8 mouse cellular contexts compared by ENCODE assay signal in genomic region chr2:13271165-13271957, GRCm38 (mm10). TPM values are rescaled to one million over a fixed set of nuclear protein-coding genes. Genes with fewer than 3 reads are reported as not detected.
DNase-seq lines count a peak whose midpoint lies in the region; ATAC-seq lines count a peak whose summit lies in the region.

TSS of gene Rsu1 (minus strand) at chr2:13271415.

- H3K27me3 ChIP-seq in intestine, embryonic 14.5 days (replicated peaks; ENCODE audit: control insufficient read depth, insufficient read depth, low read length), result no peaks in the 10 kb centered on the region

- H3K9ac ChIP-seq in intestine, embryonic 14.5 days (ENCODE audit: low read length), result peak within 1 kb of the TSS; percentile 62

- peak within 1 kb of the TSS; percentile 47 for H3K27ac ChIP-seq in intestine, embryonic 14.5 days (ENCODE audit: low read depth)

- no peaks in the 10 kb centered on the region for H3K9me3 ChIP-seq in intestine, embryonic 14.5 days (ENCODE audit: control insufficient read depth, low read length)

- H3K4me3 ChIP-seq in intestine, embryonic 14.5 days (ENCODE audit: low read depth, low read length), result peak within 1 kb of the TSS; percentile 58

- WGBS in intestine, embryonic 14.5 days, result under 1% methylated on average over 37 of the region's 37 CpGs

- peak within 1 kb of the TSS; percentile 74 for H3K4me2 ChIP-seq in intestine, embryonic 14.5 days (ENCODE audit: low read length)

- peaks cover 10% of the 10 kb centered on the region; the same call in 1 of the 2 replicates for H3K4me1 ChIP-seq in intestine, embryonic 14.5 days (replicated peaks; ENCODE audit: control insufficient read depth, insufficient read depth, low read length)

- DNase-seq in adrenal gland, adult 18-20 months (ENCODE audit: low spot score in 2 of 2), result peak; percentile 83 to 90
- DNase-seq in embryo, embryonic 11 days, result peak; percentile 99
- peak; percentile 97 for DNase-seq in gastrocnemius, postnatal 25 days
- DNase-seq in intestine, embryonic 14.5 days (ENCODE audit: low spot score), result peak; percentile 94
- peak; percentile 97 to 99 for DNase-seq in left cerebral cortex, postnatal 14 days (ENCODE audit: low spot score in 2 of 2)
- peak; percentile 99 for DNase-seq in mesoderm, embryonic 11.5 days (ENCODE audit: low read depth, low spot score)
- peak; percentile 96 to 98 for DNase-seq in right cerebral cortex, postnatal 36 days (ENCODE audit: low spot score in 2 of 2)
- peak; percentile 97 for DNase-seq in yolk sac, embryonic 10.5 days (ENCODE audit: low spot score)

- intact Hi-C loops in left cerebral cortex, postnatal 14 days (cut with DNase I), result loop anchor here (10.0 kb wide), 1 partner anchor 873 kb away; no protein-coding TSS in a partner anchor

- peak; percentile 98 for ATAC-seq in intestine, embryonic 14.5 days (replicated peaks; ENCODE audit: low FRiP score, low TSS enrichment, low read depth)

- peaks cover 4% of the 10 kb centered on the region; the same call in 1 of the 2 replicates for H3K36me3 ChIP-seq in intestine, embryonic 14.5 days (ENCODE audit: control insufficient read depth, insufficient read depth, low read length)

RNA-seq across cellular contexts. Expression of gene Rsu1, which starts in this region (rescaled TPM):
- total RNA-seq in adrenal gland, adult 18-20 months (2021), result 10 to 100 TPM; 65.6 to 68.9 TPM
- 10 to 100 TPM; 28.2 to 37.8 TPM for total RNA-seq in gastrocnemius, postnatal 25 days (2021)
- 122 and 141 TPM in 2 replicates for polyA plus RNA-seq in intestine, embryonic 14.5 days (2014; fragmentation: Nextera tagmentation; extraction: Ambion mirVana)
- 10 to 100 TPM; 42.1 to 46.1 TPM for total RNA-seq in left cerebral cortex, postnatal 14 days (2021)

Comparison
In these comparisons a context has a peak if more than half of its experiments do, and no peak if none do; other contexts are left out.
1. Peak in every context shown above with its lines: DNase-seq, ATAC-seq, H3K4me3 ChIP-seq and H3K27ac ChIP-seq.